Mouse (Mus musculus) right cerebral cortex, adult 2 months (tissue): ENCODE data around the gene Pigz.
"Not testable (repeated sequence)": the region's sequence is repeated elsewhere in the genome, so short reads cannot be mapped to it uniquely, and the experiment has no call there.

Source experiments
- DNase-seq, 2 experiments: peaks; one replicate each; pipeline ENCODE4 v3.0.0; 2021 to 2022; ENCODE audit warnings: low spot score in 2 of 2

Pigz gene

GRCm38 (mm10) chr16:31931330-31931729 is 2.3 kb upstream of the Pigz start:
- DNase-seq: peak; percentile 49 to 62

GRCm38 (mm10) chr16:31932255-31932654 is 1.4 kb upstream of the Pigz start:
- DNase-seq: peak in 1 of 2 experiments; percentile 34

- peak; percentile 85 to 89 for DNase-seq
Measured at GRCm38 (mm10) chr16:31932840-31933697, 582 bp upstream of the Pigz start.

GRCm38 (mm10) chr16:31934550-31935010 is 929 bp downstream of the Pigz start:
- DNase-seq: no peak

- DNase-seq: peak; percentile 53 to 54
Measured at GRCm38 (mm10) chr16:31935091-31935979, 1.7 kb downstream of the Pigz start.

GRCm38 (mm10) chr16:31936568-31936967 is 2.9 kb downstream of the Pigz start:
- no peak for DNase-seq

GRCm38 (mm10) chr16:31938856-31939255 is 5.2 kb downstream of the Pigz start:
- DNase-seq: no peak

GRCm38 (mm10) chr16:31940586-31940985 is 6.9 kb downstream of the Pigz start:
- DNase-seq: no peak

- peak; percentile 85 to 90 for DNase-seq
Measured at GRCm38 (mm10) chr16:31943980-31944379, 10.3 kb downstream of the Pigz start.

- DNase-seq: peak in 1 of 2 experiments; percentile 11
Measured at GRCm38 (mm10) chr16:31944698-31945255, 11.1 kb downstream of the Pigz start.

- no peak for DNase-seq
Measured at GRCm38 (mm10) chr16:31945372-31945771, 11.7 kb downstream of the Pigz start.

- not testable (repeated sequence) for DNase-seq
Measured at GRCm38 (mm10) chr16:31945986-31946385, 12.3 kb downstream of the Pigz start.

GRCm38 (mm10) chr16:31947333-31947732 is 13.7 kb downstream of the Pigz start:
- DNase-seq: peak in 1 of 2 experiments; percentile 11

GRCm38 (mm10) chr16:31947901-31948316 is 14.3 kb downstream of the Pigz start:
- DNase-seq: peak in 1 of 2 experiments; percentile 53

- DNase-seq: peak; percentile 97 to 98
Measured at GRCm38 (mm10) chr16:31948345-31948774, 14.7 kb downstream of the Pigz start, which contains the start of the genes 0610012G03Rik and Ncbp2. 0610012G03Rik (minus strand) TSS chr16:31948494. Ncbp2 (plus strand) TSS chr16:31948513.

GRCm38 (mm10) chr16:31963224-31963623 is 29.6 kb downstream of the Pigz start:
- peak in 1 of 2 experiments; percentile 22 for DNase-seq

GRCm38 (mm10) chr16:31975258-31975657 is 41.6 kb downstream of the Pigz start:
- DNase-seq: no peak

GRCm38 (mm10) chr16:31979501-31979900 is 45.9 kb downstream of the Pigz start:
- no peak for DNase-seq

GRCm38 (mm10) chr16:31980946-31981345 is 47.3 kb downstream of the Pigz start:
- no peak for DNase-seq

GRCm38 (mm10) chr16:31992039-31992438 is 58.4 kb downstream of the Pigz start:
- DNase-seq: no peak

- DNase-seq: no peak
Measured at GRCm38 (mm10) chr16:31993195-31993594, 59.5 kb downstream of the Pigz start.

GRCm38 (mm10) chr16:31993946-31994345 is 60.3 kb downstream of the Pigz start:
- no peak for DNase-seq
